Mouse (Mus musculus): Measurements from ENCODE around the gene Cnr2.

GRCm38 (mm10) chr4:135958354-135958753 lies 63.2 kb downstream of the Cnr2 start:
- TF ChIP-seq CTCF (conservative IDR thresholded peaks at IDR 0.05; ENCODE audit: low read length) (no peak), POU5F1 (IDR thresholded peaks at IDR 0.05; ENCODE audit: borderline replicate concordance, low read length) (no peak)

Data from E14TG2a.4 (cell line).